Mouse (Mus musculus) granulocyte monocyte progenitor cell, adult 5-6 weeks (primary cell): ENCODE measurements at regions not wholly inside any gene's neighbourhood (a gene's known extent, or its start where the extent isn't known, plus 50 kb on each side); places are given as distances from the start of the nearest gene placed in this dataset.

ENCODE experiments used
- ATAC-seq: replicated peaks from 2 replicates; pipeline ENCODE4 v1.8.0; 2016; ENCODE audit warnings: mild to moderate bottlenecking, moderate TSS enrichment, inconsistent platforms; ENCODE audit not compliant: poor library complexity, severe bottlenecking

DNA sequence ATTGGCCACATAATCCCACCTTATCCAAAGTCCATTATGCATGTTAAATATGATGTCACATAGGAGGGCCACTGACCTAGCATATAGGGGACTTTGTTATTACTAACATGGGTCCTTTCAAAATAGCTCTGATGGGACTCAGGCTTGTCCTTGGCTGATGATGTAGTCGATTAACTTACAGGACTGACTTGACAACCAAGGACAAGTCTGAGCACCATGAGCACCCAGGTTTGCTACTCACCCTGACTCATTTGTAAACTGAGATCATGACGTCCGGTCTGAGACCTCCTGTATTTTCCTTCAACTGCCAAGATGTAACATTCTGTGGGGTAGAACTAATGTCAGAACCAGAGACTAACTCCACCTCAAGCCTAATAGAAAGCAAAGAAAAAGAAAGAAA lies 159.3 kb upstream of the 4933402D24Rik start:
- ATAC-seq = no peak

DNA sequence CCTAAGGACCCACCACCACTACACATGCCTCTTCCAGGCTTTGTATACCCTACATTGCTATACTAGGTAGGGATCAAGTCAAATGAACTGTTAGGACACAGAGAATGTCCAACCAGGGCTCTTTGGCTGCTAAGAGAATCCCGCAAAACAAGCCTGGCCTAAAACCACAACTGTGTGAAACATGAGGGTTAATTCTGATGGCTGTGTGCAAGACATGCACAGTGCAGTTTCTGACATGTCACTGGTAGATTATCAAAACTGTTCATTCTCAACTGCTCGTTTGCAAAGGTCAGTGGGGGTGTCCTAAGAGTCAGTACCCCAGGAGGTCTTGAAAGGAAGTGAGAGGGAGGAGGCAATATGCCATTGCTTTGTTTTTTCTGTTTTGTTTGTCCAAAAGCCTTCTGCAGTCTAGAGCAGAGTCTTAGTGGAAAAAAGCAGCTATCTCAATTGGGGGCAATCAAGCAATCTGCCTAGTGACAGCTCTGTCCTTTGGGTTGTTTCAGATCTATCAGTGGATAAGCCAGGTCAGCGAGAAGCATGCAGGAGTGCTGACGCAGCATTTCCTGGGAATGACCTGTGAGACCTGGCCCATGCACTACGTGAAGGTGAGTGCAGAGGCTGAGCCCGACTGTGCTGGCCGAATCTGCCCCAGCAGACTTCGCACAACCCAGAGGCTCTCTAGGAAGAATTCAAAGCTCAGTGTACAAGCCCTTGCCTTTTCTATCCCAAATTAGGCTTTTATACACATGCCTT lies 151.3 kb upstream of the 4933402D24Rik start:
- ATAC-seq = no peak

DNA sequence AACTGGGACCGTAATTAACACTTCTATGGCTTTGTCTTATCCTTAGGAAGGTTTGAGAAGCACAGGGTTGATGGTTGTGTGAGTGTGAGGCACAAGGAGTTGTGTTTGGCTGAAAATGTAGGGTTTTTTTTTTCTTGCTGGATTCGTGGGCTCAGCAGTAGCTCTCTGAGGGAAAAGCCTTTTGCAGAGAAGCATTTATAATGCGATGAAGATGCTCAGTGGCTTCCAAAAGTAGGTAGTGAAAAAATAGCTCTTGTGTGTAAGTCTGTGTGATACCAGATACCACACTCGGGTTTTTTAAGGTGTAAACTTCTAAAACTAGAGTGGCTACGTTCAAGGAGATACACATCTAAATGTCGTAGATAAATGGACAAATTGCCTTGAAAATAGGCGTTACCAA lies 149.1 kb upstream of the 4933402D24Rik start:
- ATAC-seq = no peak

DNA sequence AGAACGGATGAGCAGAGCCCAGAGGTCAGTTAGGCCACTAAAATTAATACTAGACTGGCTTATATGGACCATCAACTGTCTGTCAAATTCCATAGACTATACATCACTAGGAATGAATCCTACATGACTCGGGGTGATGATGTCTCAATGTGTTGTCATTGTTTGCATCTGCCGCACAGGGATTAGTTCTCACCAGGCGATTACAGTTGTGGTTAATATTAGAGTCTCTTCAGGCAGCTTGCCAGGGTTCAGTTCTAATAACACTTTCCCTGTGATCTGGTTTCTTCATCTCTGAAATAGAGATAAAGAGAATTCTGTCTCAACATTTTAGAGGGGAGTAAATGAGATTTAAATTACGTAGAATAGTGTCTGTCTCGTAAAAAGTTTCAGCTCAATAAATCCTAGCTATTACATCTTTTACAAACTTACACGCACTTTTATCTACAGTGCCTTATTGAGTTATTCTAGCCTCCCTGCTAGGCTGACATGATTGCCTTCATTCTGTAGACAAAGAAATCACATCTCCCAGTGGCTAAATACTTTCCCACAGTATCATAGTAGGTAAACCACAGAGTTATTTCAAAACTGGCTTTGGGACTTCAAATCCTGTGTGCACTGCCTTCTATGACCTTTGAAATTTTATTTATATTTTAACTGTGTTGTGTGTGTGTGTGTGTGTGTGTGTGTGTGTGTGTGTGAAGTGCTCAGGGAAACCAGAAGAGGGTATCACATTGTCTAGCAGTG lies 148.0 kb upstream of the 4933402D24Rik start:
- no peak for ATAC-seq

GRCm38 (mm10) chr1:63910765-63911164 lies 141.7 kb upstream of the 4933402D24Rik start:
- no peak for ATAC-seq

DNA sequence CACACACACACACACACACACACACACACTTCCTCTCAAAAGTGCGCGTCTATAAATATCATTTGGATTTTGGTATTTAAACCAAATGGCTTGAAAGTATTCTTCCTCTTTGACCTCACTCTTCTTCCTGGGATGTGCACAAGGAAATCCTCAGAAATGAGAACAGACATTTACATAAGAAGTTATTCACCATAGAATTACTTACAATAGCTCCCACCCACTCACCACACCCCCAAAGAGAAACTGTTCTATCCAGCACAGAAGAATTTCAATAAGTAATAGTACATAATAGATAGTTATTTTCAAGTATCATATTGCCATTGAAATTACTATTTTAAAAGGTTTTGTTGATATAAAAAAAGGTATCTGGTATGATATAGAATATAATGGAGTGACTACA lies 140.1 kb upstream of the 4933402D24Rik start:
- ATAC-seq = no peak

- ATAC-seq = no peak
Measured at GRCm38 (mm10) chr1:63903620-63904019, 134.6 kb upstream of the 4933402D24Rik start.

DNA sequence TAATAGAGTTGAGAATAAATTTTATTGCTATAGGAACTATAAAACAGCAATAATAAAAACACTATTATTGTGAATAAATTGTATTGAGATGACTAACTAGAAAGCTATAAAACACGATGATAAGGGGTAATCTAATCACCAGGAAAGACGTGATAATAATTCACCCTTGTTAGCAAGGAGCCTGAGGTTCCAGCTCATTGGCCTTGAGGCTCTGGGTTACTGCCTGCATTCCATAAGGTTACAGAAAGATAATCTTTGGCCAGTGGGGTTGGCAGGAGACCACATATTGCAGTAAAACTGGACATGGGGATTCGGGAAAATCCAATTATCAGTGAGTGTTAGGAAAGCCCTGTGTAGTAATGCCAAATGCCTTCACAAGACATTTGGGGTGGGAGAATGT lies 134.1 kb upstream of the 4933402D24Rik start:
- no peak for ATAC-seq

- no peak for ATAC-seq
Measured at GRCm38 (mm10) chr1:63902391-63902790, 133.3 kb upstream of the 4933402D24Rik start.

DNA sequence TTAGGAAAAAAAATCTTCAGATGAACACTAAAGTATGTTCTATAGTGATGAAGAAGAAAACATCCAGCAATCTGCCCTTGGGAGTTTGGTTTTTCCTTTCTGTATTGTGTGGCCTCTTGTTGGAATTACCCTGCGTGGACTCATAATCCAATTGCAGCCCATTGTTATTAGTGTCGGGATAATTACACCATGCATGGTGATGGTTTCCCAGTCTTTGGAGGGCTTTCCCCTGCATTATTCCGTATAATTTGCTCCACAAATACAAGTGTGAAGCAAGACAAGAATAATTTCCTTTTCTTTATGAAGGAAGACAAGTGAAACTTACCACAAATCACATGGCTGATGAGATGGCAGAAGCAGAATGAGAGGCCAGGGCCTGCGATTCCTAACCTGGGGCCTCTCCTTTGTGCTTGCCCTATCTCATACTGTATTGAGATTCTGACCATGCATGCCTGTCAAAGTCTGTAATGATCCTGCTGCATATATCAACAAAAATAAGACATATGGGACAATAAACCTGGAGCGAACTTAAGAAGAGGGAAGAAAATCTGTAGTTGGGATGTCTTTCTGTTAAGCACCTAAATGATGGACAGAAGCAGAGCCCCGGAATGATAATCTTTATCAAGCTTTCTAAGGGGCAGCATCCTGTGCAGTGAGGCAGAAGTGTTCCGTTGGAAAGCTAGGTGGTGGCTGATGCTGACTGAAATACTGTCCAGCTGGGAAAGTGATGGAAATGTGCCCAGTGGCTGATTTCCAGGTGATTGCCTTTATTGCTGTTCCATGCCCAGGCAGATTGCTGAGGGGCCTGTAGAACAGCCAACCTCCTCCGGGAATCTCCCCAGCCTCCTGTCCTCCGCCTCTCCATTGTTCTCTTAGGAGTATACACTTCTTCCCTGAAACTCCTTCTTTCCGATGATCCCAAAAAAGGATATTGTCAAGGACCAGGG lies 130.8 kb upstream of the 4933402D24Rik start:
- ATAC-seq = no peak

- no peak for ATAC-seq
Measured at GRCm38 (mm10) chr1:63898766-63899165, 129.7 kb upstream of the 4933402D24Rik start.

DNA sequence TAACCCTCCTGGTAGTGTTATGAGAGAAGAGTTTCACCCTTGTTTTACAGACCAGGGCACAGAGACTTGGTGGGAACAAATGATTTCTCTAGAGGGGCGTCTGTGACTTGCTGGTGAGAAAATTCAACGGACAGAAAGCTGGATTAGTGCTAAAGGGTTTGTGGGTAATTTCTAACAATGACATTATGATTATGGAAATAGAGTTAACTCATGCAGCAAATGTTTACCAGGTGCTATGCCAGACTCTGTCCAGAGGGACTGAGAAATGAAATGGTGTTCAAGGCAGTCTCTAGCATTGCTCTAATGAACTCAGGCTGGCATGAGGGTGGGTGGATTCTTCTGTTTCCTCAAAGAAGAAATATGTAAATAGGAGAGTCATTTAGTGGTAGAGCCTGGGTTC lies 128.5 kb upstream of the 4933402D24Rik start:
- ATAC-seq = no peak

GRCm38 (mm10) chr1:63879570-63879969 lies 110.5 kb upstream of the 4933402D24Rik start:
- no peak for ATAC-seq

- no peak for ATAC-seq
Measured at GRCm38 (mm10) chr1:63876589-63877251, 107.7 kb upstream of the 4933402D24Rik start.

DNA sequence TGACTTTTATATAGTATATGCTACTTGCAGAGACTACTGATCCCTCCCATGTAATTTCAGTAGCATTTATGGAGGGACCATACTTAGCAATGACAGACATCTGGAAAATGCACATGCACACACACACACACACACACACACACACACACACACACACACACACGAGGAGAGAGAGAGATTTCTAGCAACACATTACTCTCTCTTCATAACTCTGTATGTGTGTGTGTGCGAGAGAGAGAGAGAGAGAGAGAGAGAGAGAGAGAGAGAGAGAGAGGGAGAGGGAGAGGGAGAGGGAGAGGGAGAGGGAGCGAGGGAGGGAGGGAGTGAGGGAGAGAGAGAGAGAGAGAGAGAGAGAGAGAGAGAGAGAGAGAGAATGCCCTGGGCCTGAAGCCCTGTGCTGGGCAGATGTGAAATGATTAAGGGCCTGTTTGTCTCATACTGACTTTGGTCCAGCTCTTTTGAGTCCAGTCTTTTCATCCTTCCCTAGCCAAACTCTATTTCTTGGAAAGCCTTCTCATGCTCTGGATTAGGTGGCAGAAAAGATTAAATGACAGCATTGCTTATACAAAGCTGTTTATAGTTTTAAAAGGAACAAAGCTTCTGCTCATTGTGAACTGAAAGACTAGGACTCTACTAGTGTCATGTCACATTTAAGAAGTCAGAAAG lies 106.4 kb upstream of the 4933402D24Rik start:
- no peak for ATAC-seq

- ATAC-seq = no peak
Measured at GRCm38 (mm10) chr1:63871831-63872230, 102.8 kb upstream of the 4933402D24Rik start.

DNA sequence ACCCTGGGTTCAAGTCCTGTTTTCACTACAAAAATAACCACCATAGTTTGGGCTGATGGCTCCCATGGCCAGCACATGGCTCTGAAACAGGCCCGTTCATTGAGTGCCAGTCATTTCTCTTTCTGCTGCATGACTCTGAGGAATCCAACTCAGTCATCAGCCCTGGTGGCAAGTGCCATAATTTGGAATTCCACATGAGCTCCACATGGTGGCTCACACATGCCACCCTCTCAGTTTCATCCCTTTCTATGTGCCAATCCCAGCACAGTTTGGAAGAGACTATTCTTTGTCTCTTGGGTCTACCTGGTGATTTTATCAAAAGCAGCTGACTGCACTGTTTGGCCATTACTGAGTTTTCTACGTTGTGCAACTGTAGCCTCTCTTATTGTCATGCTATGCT lies 100.3 kb upstream of the 4933402D24Rik start:
- ATAC-seq = no peak

- no peak for ATAC-seq
Measured at GRCm38 (mm10) chr1:63857933-63858649, 89.0 kb upstream of the 4933402D24Rik start.

DNA sequence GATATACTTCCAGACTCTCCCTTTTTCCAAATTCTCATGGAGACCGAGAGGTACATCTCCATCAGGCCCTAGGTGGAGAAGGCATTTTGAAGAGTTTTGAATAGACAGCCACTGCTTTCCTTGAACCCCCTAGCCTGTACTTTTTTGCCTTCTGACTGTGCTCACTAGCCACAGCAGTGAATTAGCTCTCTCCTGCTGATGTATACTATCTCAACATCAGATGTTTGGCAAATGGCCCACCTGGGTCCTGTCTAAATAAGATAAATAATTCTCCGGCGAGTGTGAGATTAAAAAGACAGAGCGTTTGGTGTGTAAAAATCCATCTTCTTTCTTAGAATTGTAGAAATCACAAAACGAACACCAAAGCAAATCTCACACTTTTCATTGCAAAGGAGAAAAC lies 88.4 kb upstream of the 4933402D24Rik start:
- no peak for ATAC-seq
